Mouse (Mus musculus) right cerebral cortex, adult 2 months (tissue): ENCODE data around the gene Phka1.
A peak's percentile ranks its signal among the peaks of the same experiment; 100 is the strongest.

Source experiments
- DNase-seq, 2 experiments: peaks; one replicate each; pipeline ENCODE4 v3.0.0; 2021 to 2022; ENCODE audit warnings: low spot score in 2 of 2

Gene Phka1

GRCm38 (mm10) chrX:102475555-102475954, 168.5 kb downstream of the Phka1 start:
- DNase-seq = peak; percentile 12
